Mouse (Mus musculus) E14TG2a.4 (cell line): ENCODE results near the gene Ttc25.

Experiments
- CTCF ChIP-seq: conservative IDR thresholded peaks from 2 replicates; pipeline ENCODE4 v1.5.1; 2014; ENCODE audit warnings: low read length
- POU5F1 ChIP-seq: IDR thresholded peaks from 2 replicates; pipeline ENCODE4 v1.6.1; 2014; ENCODE audit warnings: low read length, borderline replicate concordance

- TF ChIP-seq CTCF (no peak), POU5F1 (no peak)
These were observed 52.7 kb downstream of the Ttc25 start for GRCm38 (mm10) chr11:100598074-100598473.
